ENCODE assay signal across 9 mouse cellular contexts in the genomic region with DNA sequence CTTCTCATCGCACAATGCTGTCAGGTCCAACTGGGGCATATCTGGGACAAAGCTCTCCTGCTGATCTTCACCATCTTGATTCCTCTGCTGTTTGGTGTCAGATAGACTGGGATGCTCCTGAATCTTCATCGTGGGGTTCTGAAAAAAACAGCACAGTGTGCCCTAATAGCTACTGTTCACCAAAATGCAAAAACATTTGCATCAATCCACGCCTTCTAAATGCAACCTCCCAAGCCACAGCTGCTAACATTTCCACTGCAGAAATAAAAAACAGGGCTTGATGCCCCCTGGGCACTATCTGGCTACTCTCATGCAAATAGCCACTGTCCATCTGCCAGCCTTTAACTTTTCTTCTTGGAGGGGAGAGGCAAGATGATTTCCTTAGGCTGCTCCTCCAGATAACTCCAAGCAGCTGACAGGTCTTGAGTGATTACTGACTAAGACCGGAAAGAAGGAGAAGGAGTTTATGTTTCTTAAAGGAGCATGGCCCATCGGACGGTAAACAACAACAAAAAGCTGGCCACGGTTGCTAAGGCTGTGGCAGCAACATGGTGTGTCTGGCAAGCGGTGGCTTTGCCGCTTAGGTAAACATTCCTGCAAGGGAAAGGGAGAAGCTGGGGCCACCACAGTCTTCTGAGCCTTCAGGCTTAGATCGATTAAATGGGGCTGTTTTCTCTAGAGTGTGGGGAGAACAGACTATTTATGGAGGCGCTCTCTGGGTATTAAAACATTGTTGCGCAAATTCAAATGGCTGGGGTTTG. TPM values are rescaled to one million over a fixed set of nuclear protein-coding genes. Genes with fewer than 3 reads are reported as not detected.
A peak's percentile ranks its signal among the peaks of the same experiment; 100 is the strongest.
DNase-seq lines count a peak whose midpoint lies in the region; ATAC-seq and TF ChIP-seq lines count a peak whose summit lies in the region.
"Had no signal": no experiment of that assay in that cellular context is flagged by ENCODE, and none has a peak within 500 bp of the region (broad histone marks: within the 10 kb centered on the region; RNA-seq: fewer than 3 reads in every experiment).

No protein-coding gene starts in this region.

- TF ChIP-seq CTCF in intestine, postnatal 0 days (IDR thresholded peaks at IDR 0.05; ENCODE audit: low read depth): no peak
- no peak for TF ChIP-seq CTCF in stomach, postnatal 0 days (IDR thresholded peaks at IDR 0.05; ENCODE audit: low read depth)

- H3K4me2 ChIP-seq in intestine, postnatal 0 days (replicated peaks; ENCODE audit: low read depth): 0 out of 2 replicates have a peak overlapping the region, but pooled peaks have one; percentile 9
- peak overlapping the region; percentile 29 for H3K4me2 ChIP-seq in stomach, postnatal 0 days (replicated peaks; ENCODE audit: low read depth)

- H3K9me3 ChIP-seq in intestine, postnatal 0 days (ENCODE audit: control insufficient read depth): no peaks in the 10 kb centered on the region
- no peaks in the 10 kb centered on the region for H3K9me3 ChIP-seq in stomach, postnatal 0 days (ENCODE audit: control insufficient read depth, low read length)

- peak; percentile 11 for DNase-seq in gastrocnemius, adult 18-20 months (ENCODE audit: low spot score)
- no peak for DNase-seq in gastrocnemius, postnatal 14 days
- peak; percentile 9 for DNase-seq in right cerebral cortex, postnatal 25 days
- no peak for DNase-seq in right cerebral cortex, postnatal 14 days
- no peak for DNase-seq in stomach, postnatal 0 days (ENCODE audit: low spot score)
- DNase-seq in T-cell, adult 2 months (ENCODE audit: low spot score): no peak

- intact Hi-C loops in gastrocnemius, postnatal 14 days (cut with DNase I; ENCODE audit: low total_unique reads): no loop called here

- H3K27ac ChIP-seq in intestine, postnatal 0 days (ENCODE audit: low read depth, low read length): no peak overlapping the region
- H3K27ac ChIP-seq in stomach, postnatal 0 days (replicated peaks): no peak overlapping the region

- WGBS in intestine, postnatal 0 days: 31% methylated on average over 12 of the region's 12 CpGs
- WGBS in stomach, postnatal 0 days: 30% methylated on average over 12 of the region's 12 CpGs

- no peak for ATAC-seq in intestine, postnatal 0 days
- no peak for ATAC-seq in stomach, postnatal 0 days (ENCODE audit: low FRiP score, low TSS enrichment)
- no peak for ATAC-seq in activated CD4-positive, CD25-positive, alpha-beta regulatory T cell, adult 4 months

- 0 out of 2 replicates have a peak overlapping the region, but pooled peaks have one; percentile 17 for H3K9ac ChIP-seq in intestine, postnatal 0 days (ENCODE audit: low read depth, low read length)
- H3K9ac ChIP-seq in stomach, postnatal 0 days (ENCODE audit: low read length): no peak overlapping the region

- H3K4me3 ChIP-seq in intestine, postnatal 0 days (ENCODE audit: low read depth, low read length): no peak overlapping the region
- no peak overlapping the region for H3K4me3 ChIP-seq in stomach, postnatal 0 days (ENCODE audit: low read depth, low read length)

- no peak for TF ChIP-seq EP300 in stomach, postnatal 0 days (optimal IDR thresholded peaks at IDR 0.05)

- H3K36me3 ChIP-seq in intestine, postnatal 0 days (ENCODE audit: control insufficient read depth, insufficient read depth): peaks cover 11% of the 10 kb centered on the region
- no peaks in the 10 kb centered on the region for H3K36me3 ChIP-seq in stomach, postnatal 0 days (ENCODE audit: control insufficient read depth, insufficient read depth, low read length)

- no peaks in the 10 kb centered on the region for H3K27me3 ChIP-seq in intestine, postnatal 0 days (replicated peaks; ENCODE audit: control insufficient read depth, insufficient read depth, low read length)
- no peaks in the 10 kb centered on the region for H3K27me3 ChIP-seq in stomach, postnatal 0 days (ENCODE audit: control insufficient read depth, insufficient read depth, low read length)

- H3K4me1 ChIP-seq in intestine, postnatal 0 days (replicated peaks; ENCODE audit: control insufficient read depth, insufficient read depth, low read length): no peaks in the 10 kb centered on the region
- no peaks in the 10 kb centered on the region for H3K4me1 ChIP-seq in stomach, postnatal 0 days (replicated peaks; ENCODE audit: control insufficient read depth, insufficient read depth)

RNA-seq across cellular contexts. Expression of gene Nap1l5, which starts 58.4 kb away (rescaled TPM):
- total RNA-seq in gastrocnemius, adult 18-20 months (2021): under 1 TPM; 0.17 to 0.50 TPM
- total RNA-seq in gastrocnemius, postnatal 14 days (2021): under 1 TPM; 0.16 to 0.18 TPM
- 9.8 and 10.7 TPM in 2 replicates for polyA plus RNA-seq in intestine, postnatal 0 days (2015; fragmentation: Nextera tagmentation; extraction: Ambion mirVana)
- 7.5 and 9.3 TPM in 2 replicates for polyA plus RNA-seq in stomach, postnatal 0 days (2015; fragmentation: Nextera tagmentation; extraction: Ambion mirVana)
- polyA plus RNA-seq in activated CD4-positive, CD25-positive, alpha-beta regulatory T cell, adult 4 months (2017; shearing (Covaris generic)): under 1 TPM in 1 of 2 experiments, not detected in 1; 0.37 TPM
- total RNA-seq: neutrophil, adult 5-6 weeks had no signal

RNA-seq across cellular contexts. Expression of gene Fam13a, which starts 59.1 kb away (rescaled TPM):
- 1 to 10 TPM; 9.6 to 9.8 TPM for total RNA-seq in gastrocnemius, adult 18-20 months (2021)
- 1 to 10 TPM; 7.7 to 8.5 TPM for total RNA-seq in gastrocnemius, postnatal 14 days (2021)
- polyA plus RNA-seq in intestine, postnatal 0 days (2015; fragmentation: Nextera tagmentation; extraction: Ambion mirVana): 49.9 and 57.0 TPM in 2 replicates
- polyA plus RNA-seq in stomach, postnatal 0 days (2015; fragmentation: Nextera tagmentation; extraction: Ambion mirVana): 8.0 and 8.4 TPM in 2 replicates
- not detected for polyA plus RNA-seq in activated CD4-positive, CD25-positive, alpha-beta regulatory T cell, adult 4 months (2017; shearing (Covaris generic))
- total RNA-seq: neutrophil, adult 5-6 weeks had no signal

Comparison
In these comparisons a context has a peak if more than half of its experiments do, and no peak if none do; other contexts are left out.
1. DNase-seq: peak in gastrocnemius, adult 18-20 months (single experiment) and right cerebral cortex, postnatal 25 days (single experiment); none in gastrocnemius, postnatal 14 days (single experiment), right cerebral cortex, postnatal 14 days (single experiment), stomach, postnatal 0 days (single experiment) and T-cell, adult 2 months (single experiment).